Mouse (Mus musculus) CD4-positive, CD25-positive, alpha-beta regulatory T cell, adult 4 months (primary cell): ENCODE data around the gene Lama4. TPM values are rescaled to one million over a fixed set of nuclear protein-coding genes. Genes with fewer than 3 reads are reported as not detected.

ENCODE experiments used
- ATAC-seq: one replicate; pipeline ENCODE4 v1.8.0; 2017
- polyA plus RNA-seq, 2 experiments: library from polyadenylated mRNA; unstranded; fragments of 100-300 nt; shearing (Covaris generic); gene quantifications; one replicate each; pipeline ENCODE4 v1.2.1; 2017

Lama4 gene
- under 1 TPM in 1 of 2 experiments, not detected in 1; 0.16 TPM for polyA plus RNA-seq

GRCm38 (mm10) chr10:38965075-38965781, at the start of gene Lama4:
Lama4 (plus strand) TSS chr10:38965515.
- no peak for ATAC-seq

GRCm38 (mm10) chr10:38916027-38916617, 49.2 kb upstream of the Lama4 start:
- no peak for ATAC-seq

- ATAC-seq = no peak
Observed at GRCm38 (mm10) chr10:38928940-38929697, 36.2 kb upstream of the Lama4 start.

GRCm38 (mm10) chr10:38944701-38945100, 20.6 kb upstream of the Lama4 start:
- ATAC-seq = no peak

- ATAC-seq = no peak
Observed at GRCm38 (mm10) chr10:38961920-38962319, 3.4 kb upstream of the Lama4 start.

GRCm38 (mm10) chr10:38964719-38965074, 618 bp upstream of the Lama4 start:
- no peak for ATAC-seq

GRCm38 (mm10) chr10:38965857-38966256, 542 bp downstream of the Lama4 start:
- no peak for ATAC-seq

- ATAC-seq = no peak
Observed at GRCm38 (mm10) chr10:38966646-38967045, 1.3 kb downstream of the Lama4 start.

- no peak for ATAC-seq
Observed at GRCm38 (mm10) chr10:38968326-38969072, 3.2 kb downstream of the Lama4 start.

GRCm38 (mm10) chr10:38969543-38969942, 4.2 kb downstream of the Lama4 start:
- no peak for ATAC-seq

GRCm38 (mm10) chr10:38969975-38970374, 4.7 kb downstream of the Lama4 start:
- ATAC-seq = no peak

- ATAC-seq = no peak
Observed at GRCm38 (mm10) chr10:38972221-38972946, 7.1 kb downstream of the Lama4 start.

- no peak for ATAC-seq
Observed at GRCm38 (mm10) chr10:38973016-38973415, 7.7 kb downstream of the Lama4 start.

- ATAC-seq = no peak
Observed at GRCm38 (mm10) chr10:38978195-38978594, 12.9 kb downstream of the Lama4 start.

- ATAC-seq = no peak
Observed at GRCm38 (mm10) chr10:38979699-38980098, 14.4 kb downstream of the Lama4 start.

GRCm38 (mm10) chr10:38980980-38981379, 15.7 kb downstream of the Lama4 start:
- no peak for ATAC-seq

GRCm38 (mm10) chr10:38984358-38985075, 19.2 kb downstream of the Lama4 start:
- no peak for ATAC-seq

- no peak for ATAC-seq
Observed at GRCm38 (mm10) chr10:38986053-38986452, 20.7 kb downstream of the Lama4 start.

- no peak for ATAC-seq
Observed at GRCm38 (mm10) chr10:38992827-38993226, 27.5 kb downstream of the Lama4 start.

GRCm38 (mm10) chr10:38993632-38994424, 28.5 kb downstream of the Lama4 start:
- no peak for ATAC-seq
